In genomic region chr2:157873691-157874090, GRCm38 (mm10) we compare ENCODE assay signal across 19 mouse cellular contexts. TPM values are rescaled to one million over a fixed set of nuclear protein-coding genes. Genes with fewer than 3 reads are reported as not detected.
DNase-seq lines count a peak whose midpoint lies in the region; TF ChIP-seq lines count a peak whose summit lies in the region.
"Had no signal": no experiment of that assay in that cellular context is flagged by ENCODE, and none has a peak within 500 bp of the region (broad histone marks: within the 10 kb centered on the region; RNA-seq: fewer than 3 reads in every experiment).

No protein-coding gene starts in this region.

- peaks cover 7% of the 10 kb centered on the region for H3K4me1 ChIP-seq in cortical plate, adult 2 months (ENCODE audit: control insufficient read depth, insufficient read depth, low read length)
- H3K4me1 ChIP-seq: heart, embryonic 13.5 days; limb, embryonic 10.5 days; liver, embryonic 13.5 days had no signal

- intact Hi-C loops in gastrocnemius, postnatal 36 days (cut with DNase I) = no loop called here

- TF ChIP-seq POLR2A in cortical plate, adult 2 months (IDR thresholded peaks at IDR 0.05; ENCODE audit: extremely low read depth, insufficient read depth, low read length) = no peak

- H3K4me3 ChIP-seq in layer of hippocampus, adult 2 months = no peak overlapping the region
- H3K4me3 ChIP-seq in cortical plate, adult 2 months (ENCODE audit: insufficient read depth, low read length) = no peak overlapping the region
- H3K4me3 ChIP-seq: heart, embryonic 13.5 days; kidney, embryonic 15.5 days; limb, embryonic 10.5 days; liver, embryonic 13.5 days had no signal

- DNase-seq in cerebellum, postnatal 10 days = peak; percentile 55 to 61
- no peak for DNase-seq in cerebellum, adult 9-11 months
- DNase-seq in layer of hippocampus, adult 2 months (ENCODE audit: low spot score in 2 of 2) = peak in 1 of 2 experiments; percentile 34
- no peak for DNase-seq in layer of hippocampus, postnatal 25 days (ENCODE audit: extremely low spot score in 1 of 2, low spot score in 1 of 2)
- DNase-seq in gastrocnemius, postnatal 36 days = peak; percentile 32 to 37
- no peak for DNase-seq in layer of hippocampus, adult 11-12 months (ENCODE audit: low spot score)
- DNase-seq: liver, embryonic 13.5 days; midbrain, embryonic 14.5 days; thymus, adult 2 months had no signal

- no peak for TF ChIP-seq CTCF in layer of hippocampus, adult 2 months (conservative IDR thresholded peaks at IDR 0.05)
- no peak for TF ChIP-seq CTCF in cortical plate, adult 2 months (IDR thresholded peaks at IDR 0.05; ENCODE audit: extremely low read depth, insufficient read depth, low read length)

- peak overlapping the region; percentile 79 for H3K27ac ChIP-seq in layer of hippocampus, adult 2 months
- H3K27ac ChIP-seq in cortical plate, adult 2 months (ENCODE audit: insufficient read depth, low read length) = 0 out of 2 replicates have a peak overlapping the region, but pooled peaks have one; percentile 37
- H3K27ac ChIP-seq: heart, embryonic 13.5 days; kidney, embryonic 15.5 days; limb, embryonic 10.5 days; liver, embryonic 13.5 days had no signal

RNA-seq across cellular contexts. Expression of gene Vstm2l, which starts 40.8 kb away (rescaled TPM):
- total RNA-seq in layer of hippocampus, adult 2 months (2021) = 100 to 1,000 TPM; 110 to 112 TPM
- total RNA-seq in layer of hippocampus, postnatal 25 days (2021) = 100 to 1,000 TPM; 114 to 131 TPM
- 58.6 and 65.1 TPM in 2 replicates for polyA plus RNA-seq in cortical plate, adult 2 months (2012; rRNA removed)
- not detected for total RNA-seq in gastrocnemius, postnatal 36 days (2021)
- total RNA-seq: hematopoietic stem cell, adult 5-6 weeks; megakaryocyte progenitor cell, adult 5-6 weeks had no signal
- polyA plus RNA-seq: activated CD4-positive, CD25-positive, alpha-beta regulatory T cell, adult 4 months; C2C12; heart, embryonic 13.5 days; limb, embryonic 10.5 days; liver, embryonic 13.5 days; lung, postnatal 0 days; Patski had no signal

Comparison
In these comparisons a context has a peak if more than half of its experiments do, and no peak if none do; other contexts are left out.
1. DNase-seq: peak in cerebellum, postnatal 10 days (2 of 2) and gastrocnemius, postnatal 36 days (2 of 2); none in cerebellum, adult 9-11 months (single experiment), layer of hippocampus, postnatal 25 days (0 of 2) and layer of hippocampus, adult 11-12 months (single experiment).
2. RNA of gene Vstm2l, which starts 40.8 kb away (total RNA-seq): 114 to 131 TPM in layer of hippocampus, postnatal 25 days and 110 to 112 TPM in layer of hippocampus, adult 2 months; not detected in gastrocnemius, postnatal 36 days; every median in the first group is over 100 times any median in the second.